Mouse (Mus musculus): ENCODE results near the gene S100a16. TPM values are rescaled to one million over a fixed set of nuclear protein-coding genes. Genes with fewer than 3 reads are reported as not detected.
A peak's percentile ranks its signal among the peaks of the same experiment; 100 is the strongest.

The S100a16 gene
- polyA plus RNA-seq (2015; fragmentation: Nextera tagmentation; extraction: Ambion mirVana), result 33.7 and 39.5 TPM in 2 replicates

- 46% methylated on average over 10 of the region's 10 CpGs for WGBS
- H3K4me2 ChIP-seq (replicated peaks), result no peak within 1 kb of the TSS
- H3K36me3 ChIP-seq, result no peaks in the 10 kb centered on the region
- H3K4me3 ChIP-seq (replicated peaks), result no peak within 1 kb of the TSS
- peaks cover 13% of the 10 kb centered on the region for H3K4me1 ChIP-seq (replicated peaks)
- H3K27ac ChIP-seq, result no peak within 1 kb of the TSS
- ATAC-seq, result no peak
- H3K27me3 ChIP-seq, result no peaks in the 10 kb centered on the region
- no peak within 1 kb of the TSS for H3K9ac ChIP-seq (replicated peaks)
- no peaks in the 10 kb centered on the region for H3K9me3 ChIP-seq
Observed at GRCm38 (mm10) chr3:90537141-90537904, at the start of gene S100a16. S100a16 (plus strand) TSS chr3:90537254.

- peaks cover 57% of the 10 kb centered on the region for H3K36me3 ChIP-seq
Observed at GRCm38 (mm10) chr3:90488576-90488975, 48.5 kb upstream of the S100a16 start.

GRCm38 (mm10) chr3:90490696-90491256 is 46.3 kb upstream of the S100a16 start, which contains the start of gene Snapin:
Snapin (minus strand) TSS chr3:90491033.
- Histone ChIP-seq H3K36me3 (peaks cover 38% of the 10 kb centered on the region), H3K4me1 (replicated peaks) (peaks cover 7% of the 10 kb centered on the region), H3K9me3 (no peaks in the 10 kb centered on the region), H3K4me2 (replicated peaks) (peak within 1 kb of the TSS; percentile 60), H3K9ac (replicated peaks) (peak within 1 kb of the TSS; percentile 78), H3K27me3 (no peaks in the 10 kb centered on the region), H3K4me3 (replicated peaks) (peak within 1 kb of the TSS; percentile 72), H3K27ac (peak within 1 kb of the TSS; percentile 61; the same call in 1 of the 2 replicates)
- WGBS, result under 1% methylated on average over 37 of the region's 37 CpGs
- ATAC-seq, result peak; percentile 99

More at GRCm38 (mm10) chr3:90488576-90488975, 48.5 kb upstream of the S100a16 start:
- Histone ChIP-seq H3K9ac (replicated peaks) (no peak overlapping the region), H3K27ac (no peak overlapping the region), H3K4me1 (replicated peaks) (peaks cover 7% of the 10 kb centered on the region), H3K4me2 (replicated peaks) (no peak overlapping the region), H3K4me3 (replicated peaks) (no peak overlapping the region), H3K9me3 (no peaks in the 10 kb centered on the region), H3K27me3 (no peaks in the 10 kb centered on the region)
- 90% methylated on average over 6 of the region's 6 CpGs for WGBS
- ATAC-seq, result no peak

GRCm38 (mm10) chr3:90491350-90491749 is 45.7 kb upstream of the S100a16 start:
- H3K4me1 ChIP-seq (replicated peaks), result peaks cover 7% of the 10 kb centered on the region
- no peak overlapping the region for H3K4me2 ChIP-seq (replicated peaks)
- H3K27ac ChIP-seq, result no peak overlapping the region
- peaks cover 38% of the 10 kb centered on the region for H3K36me3 ChIP-seq
- H3K4me3 ChIP-seq (replicated peaks), result no peak overlapping the region
- no peaks in the 10 kb centered on the region for H3K27me3 ChIP-seq
- 34% methylated on average over 2 of the region's 2 CpGs for WGBS
- ATAC-seq, result no peak
- H3K9me3 ChIP-seq, result no peaks in the 10 kb centered on the region
- no peak overlapping the region for H3K9ac ChIP-seq (replicated peaks)

- WGBS, result 64% methylated on average over 4 of the region's 4 CpGs
- Histone ChIP-seq H3K9ac (replicated peaks) (no peak overlapping the region), H3K4me2 (replicated peaks) (no peak overlapping the region), H3K27me3 (no peaks in the 10 kb centered on the region), H3K4me1 (replicated peaks) (peaks cover 7% of the 10 kb centered on the region), H3K9me3 (no peaks in the 10 kb centered on the region), H3K27ac (no peak overlapping the region), H3K4me3 (replicated peaks) (no peak overlapping the region), H3K36me3 (peaks cover 39% of the 10 kb centered on the region)
- no peak for ATAC-seq
Observed at GRCm38 (mm10) chr3:90493831-90494540, 43.1 kb upstream of the S100a16 start.

- WGBS, result 96% methylated on average over 7 of the region's 7 CpGs
- Histone ChIP-seq H3K27ac (no peak overlapping the region), H3K4me1 (replicated peaks) (no peaks in the 10 kb centered on the region), H3K4me3 (replicated peaks) (no peak overlapping the region), H3K9ac (replicated peaks) (no peak overlapping the region), H3K27me3 (no peaks in the 10 kb centered on the region), H3K4me2 (replicated peaks) (no peak overlapping the region), H3K36me3 (peaks cover 49% of the 10 kb centered on the region), H3K9me3 (no peaks in the 10 kb centered on the region)
- no peak for ATAC-seq
Observed at GRCm38 (mm10) chr3:90495850-90496525, 41.1 kb upstream of the S100a16 start.

GRCm38 (mm10) chr3:90497597-90497996 is 39.5 kb upstream of the S100a16 start:
- Histone ChIP-seq H3K36me3 (peaks cover 64% of the 10 kb centered on the region), H3K27me3 (no peaks in the 10 kb centered on the region), H3K9ac (replicated peaks) (no peak overlapping the region), H3K4me1 (replicated peaks) (no peaks in the 10 kb centered on the region), H3K9me3 (no peaks in the 10 kb centered on the region), H3K27ac (no peak overlapping the region), H3K4me3 (replicated peaks) (no peak overlapping the region), H3K4me2 (replicated peaks) (no peak overlapping the region)
- no peak for ATAC-seq

GRCm38 (mm10) chr3:90503444-90503843 is 33.6 kb upstream of the S100a16 start:
- Histone ChIP-seq H3K4me1 (replicated peaks) (peaks cover 36% of the 10 kb centered on the region), H3K27ac (no peak overlapping the region), H3K9ac (replicated peaks) (no peak overlapping the region), H3K4me2 (replicated peaks) (no peak overlapping the region), H3K9me3 (no peaks in the 10 kb centered on the region), H3K4me3 (replicated peaks) (no peak overlapping the region), H3K27me3 (no peaks in the 10 kb centered on the region), H3K36me3 (peaks cover 82% of the 10 kb centered on the region)
- 71% methylated on average over 4 of the region's 4 CpGs for WGBS
- no peak for ATAC-seq

- WGBS, result 94% methylated on average over 5 of the region's 5 CpGs
- Histone ChIP-seq H3K9me3 (no peaks in the 10 kb centered on the region), H3K27ac (no peak overlapping the region), H3K4me1 (replicated peaks) (peaks cover 36% of the 10 kb centered on the region), H3K4me3 (replicated peaks) (no peak overlapping the region), H3K27me3 (no peaks in the 10 kb centered on the region), H3K36me3 (peaks cover 65% of the 10 kb centered on the region), H3K9ac (replicated peaks) (no peak overlapping the region), H3K4me2 (replicated peaks) (no peak overlapping the region)
- no peak for ATAC-seq
Observed at GRCm38 (mm10) chr3:90505216-90505615, 31.8 kb upstream of the S100a16 start.

- no peak overlapping the region for H3K4me3 ChIP-seq (replicated peaks)
- peaks cover 4% of the 10 kb centered on the region; the same call in 1 of the 2 replicates for H3K27me3 ChIP-seq
- ATAC-seq, result no peak
- no peak overlapping the region for H3K27ac ChIP-seq
- H3K4me1 ChIP-seq (replicated peaks), result peaks cover 36% of the 10 kb centered on the region
- peaks cover 58% of the 10 kb centered on the region for H3K36me3 ChIP-seq
- H3K9ac ChIP-seq (replicated peaks), result no peak overlapping the region
- 94% methylated on average over 3 of the region's 3 CpGs for WGBS
- H3K9me3 ChIP-seq, result no peaks in the 10 kb centered on the region
- H3K4me2 ChIP-seq (replicated peaks), result no peak overlapping the region
Observed at GRCm38 (mm10) chr3:90506362-90506761, 30.7 kb upstream of the S100a16 start.

- Histone ChIP-seq H3K27ac (peak overlapping the region; percentile 96), H3K36me3 (peaks cover 38% of the 10 kb centered on the region), H3K4me3 (replicated peaks) (peak overlapping the region; percentile 86), H3K9me3 (no peaks in the 10 kb centered on the region), H3K4me2 (replicated peaks) (peak overlapping the region; percentile 77), H3K27me3 (peaks cover 22% of the 10 kb centered on the region), H3K4me1 (replicated peaks) (peaks cover 31% of the 10 kb centered on the region), H3K9ac (replicated peaks) (peak overlapping the region; percentile 98)
- WGBS, result 4% methylated on average over 20 of the region's 20 CpGs
- ATAC-seq, result no peak
Observed at GRCm38 (mm10) chr3:90508287-90508949, 28.6 kb upstream of the S100a16 start.
